Mouse (Mus musculus): ENCODE results near the gene Mtmr11. TPM values are rescaled to one million over a fixed set of nuclear protein-coding genes. Genes with fewer than 3 reads are reported as not detected.
"Not testable (repeated sequence)": the region's sequence is repeated elsewhere in the genome, so short reads cannot be mapped to it uniquely, and the experiment has no call there.

The Mtmr11 gene
- total and polyA plus RNA-seq, 3 experiments, result 2.7 TPM; not detected in 2

DNA sequence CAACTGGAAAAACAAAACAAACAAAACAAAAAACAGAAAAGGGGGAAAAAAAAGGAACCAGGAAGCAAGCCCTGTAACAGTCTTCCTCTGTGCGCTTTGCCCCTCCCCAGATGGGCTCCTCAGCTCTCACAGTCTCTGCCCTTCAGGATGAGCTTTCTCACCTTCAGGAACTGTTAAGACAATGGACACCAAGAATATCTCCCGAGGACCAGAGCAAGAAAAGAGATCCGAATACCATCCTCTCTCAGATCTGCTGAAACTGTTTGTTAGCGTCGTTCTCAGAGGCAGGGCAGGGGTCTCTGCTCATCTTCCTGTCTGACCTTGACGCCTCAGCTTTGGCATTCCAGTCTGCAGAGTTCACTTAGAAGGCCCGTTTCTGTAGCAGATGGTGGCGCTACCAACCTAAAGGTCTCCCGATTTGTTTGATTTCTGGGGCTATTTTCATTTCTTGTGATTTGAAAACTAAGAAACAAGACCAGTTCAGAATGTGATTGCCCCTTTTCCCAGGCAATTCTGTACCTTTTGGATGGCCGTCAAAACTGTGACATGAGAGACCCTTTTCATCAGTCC is 9.3 kb downstream of the Mtmr11 start:
- H3K9me3 ChIP-seq (replicated peaks), result no peaks in the 10 kb centered on the region
- ATAC-seq (ENCODE audit: extremely low read depth, insufficient number of reproducible peaks, low FRiP score, poor library complexity, severe bottlenecking) (no peak), DNase-seq (ENCODE audit: low spot score) (no peak)
- H3K36me3 ChIP-seq (replicated peaks), result peaks cover 53% of the 10 kb centered on the region
- H3K4me3 ChIP-seq (ENCODE audit: low read depth, low read length), result peak overlapping the region; percentile 94
- TF ChIP-seq POLR2AphosphoS5 (IDR thresholded peaks at IDR 0.05; ENCODE audit: insufficient replicate concordance, low read depth, low read length), result no peak
- H3K27me3 ChIP-seq (ENCODE audit: insufficient read depth, low read length), result no peaks in the 10 kb centered on the region
- H3K4me1 ChIP-seq (ENCODE audit: insufficient read depth, low read depth, low read length), result peaks cover 47% of the 10 kb centered on the region

DNA sequence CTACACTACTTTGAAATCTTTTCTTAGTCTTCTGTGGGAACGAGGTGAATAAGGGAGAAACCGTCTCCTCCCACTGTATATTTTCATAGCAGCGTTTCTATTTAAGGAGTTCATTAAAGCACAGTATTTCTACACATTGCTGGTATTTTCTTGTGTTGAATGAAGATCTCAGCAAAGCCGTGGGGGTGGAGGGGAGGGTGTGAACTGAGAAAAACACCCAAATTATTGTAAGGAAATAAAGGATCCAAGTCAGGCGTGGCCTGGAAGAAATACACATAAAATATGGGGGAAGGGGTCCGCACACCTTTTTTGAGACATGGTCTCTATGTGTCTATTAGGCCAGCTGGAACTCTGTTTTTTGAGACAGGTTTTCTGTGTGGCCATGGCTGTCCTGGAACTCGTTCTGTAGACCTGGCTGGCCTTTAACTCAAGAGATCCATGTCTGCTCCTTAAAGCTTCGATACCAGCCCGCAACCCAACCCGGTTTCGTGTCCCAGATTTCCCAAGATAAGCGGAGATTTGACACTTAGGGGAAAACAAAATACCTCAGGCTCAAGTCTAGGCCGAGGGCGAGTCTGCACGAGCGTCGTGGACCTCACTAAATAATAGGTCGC is 9.9 kb downstream of the Mtmr11 start:
- ATAC-seq (ENCODE audit: extremely low read depth, insufficient number of reproducible peaks, low FRiP score, poor library complexity, severe bottlenecking), result no peak; the same call in 1 of the 2 replicates
- peaks cover 53% of the 10 kb centered on the region for H3K4me1 ChIP-seq (ENCODE audit: insufficient read depth, low read depth, low read length)

DNA sequence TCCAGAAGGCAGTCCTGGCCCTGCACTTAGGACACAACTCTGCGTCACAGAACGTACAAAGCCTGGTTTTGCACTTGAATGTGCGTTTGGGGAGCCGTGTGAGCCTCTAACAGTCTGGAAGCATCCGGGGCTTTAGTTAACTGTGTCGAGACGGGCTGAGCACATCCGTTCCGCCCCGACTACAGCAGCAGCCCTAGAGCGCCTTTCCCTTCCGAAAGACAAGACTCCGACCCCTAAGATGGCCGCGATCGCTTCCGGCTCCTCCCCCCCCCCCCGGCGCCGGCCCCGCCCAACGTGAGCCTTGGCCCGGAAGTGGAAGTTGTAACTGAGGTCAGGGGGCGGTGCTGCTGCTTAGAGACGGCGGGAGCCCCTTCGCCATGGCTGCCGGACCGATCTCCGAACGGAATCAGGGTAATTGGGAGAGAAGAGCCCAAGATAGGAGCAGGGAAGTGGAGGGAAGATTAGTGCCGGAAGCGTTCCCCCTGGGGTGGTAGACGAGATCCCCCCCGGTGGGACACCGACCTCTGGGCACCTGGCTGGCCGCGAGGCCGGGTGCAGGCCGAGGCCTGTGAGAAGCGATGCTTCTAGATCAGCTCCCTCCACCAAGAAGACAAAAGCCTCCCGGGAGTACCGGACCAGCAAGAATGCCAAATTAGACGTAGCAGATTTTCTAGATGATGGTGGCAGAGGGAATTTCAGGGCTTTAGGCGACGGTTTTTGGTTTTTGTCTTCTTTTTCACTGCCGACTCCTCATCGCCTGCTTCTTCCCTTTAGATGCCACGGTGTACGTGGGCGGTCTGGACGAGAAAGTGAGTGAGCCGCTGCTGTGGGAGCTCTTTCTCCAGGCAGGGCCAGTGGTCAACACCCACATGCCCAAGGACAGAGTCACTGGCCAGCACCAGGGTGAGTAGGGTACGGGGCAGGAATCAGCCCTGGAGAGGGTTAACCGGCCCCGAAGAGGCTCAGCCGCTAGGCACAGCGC is 10.7 kb downstream of the Mtmr11 start, which contains the start of gene Sf3b4:
Sf3b4 (plus strand) TSS at position 136 of the 982 bp plus-strand sequence.
- H3K9me3 ChIP-seq (replicated peaks), result no peaks in the 10 kb centered on the region
- TF ChIP-seq TAL1 (conservative IDR thresholded peaks at IDR 0.05; ENCODE audit: low read depth, low read length) (no peak), GATA2 (IDR thresholded peaks at IDR 0.05; ENCODE audit: borderline replicate concordance, low read depth, low read length) (no peak), CTCF (IDR thresholded peaks at IDR 0.05; ENCODE audit: low read depth, low read length) (no peak), GATA1 (IDR thresholded peaks at IDR 0.05; ENCODE audit: borderline replicate concordance, low read length) (no peak), POLR2AphosphoS5 (IDR thresholded peaks at IDR 0.05; ENCODE audit: insufficient replicate concordance, low read depth, low read length) (no peak)
- H3K4me1 ChIP-seq (ENCODE audit: insufficient read depth, low read depth, low read length), result peaks cover 54% of the 10 kb centered on the region
- peak within 1 kb of the TSS; percentile 94 for H3K4me3 ChIP-seq (ENCODE audit: low read depth, low read length)
- H3K27me3 ChIP-seq (ENCODE audit: insufficient read depth, low read length), result no peaks in the 10 kb centered on the region
- peak; percentile 74 for ATAC-seq (ENCODE audit: extremely low read depth, insufficient number of reproducible peaks, low FRiP score, poor library complexity, severe bottlenecking)
- DNase-seq (ENCODE audit: low spot score), result peak; percentile 78
- peaks cover 64% of the 10 kb centered on the region for H3K36me3 ChIP-seq (replicated peaks)

More for the DNA sequence above, 9.9 kb downstream of the Mtmr11 start:
- no peaks in the 10 kb centered on the region for H3K27me3 ChIP-seq (ENCODE audit: insufficient read depth, low read length)
- peaks cover 59% of the 10 kb centered on the region for H3K36me3 ChIP-seq (replicated peaks)
- TF ChIP-seq TAL1 (conservative IDR thresholded peaks at IDR 0.05; ENCODE audit: low read depth, low read length) (no peak), GATA1 (IDR thresholded peaks at IDR 0.05; ENCODE audit: borderline replicate concordance, low read length) (no peak), POLR2AphosphoS5 (IDR thresholded peaks at IDR 0.05; ENCODE audit: insufficient replicate concordance, low read depth, low read length) (no peak), CTCF (IDR thresholded peaks at IDR 0.05; ENCODE audit: low read depth, low read length) (no peak), GATA2 (IDR thresholded peaks at IDR 0.05; ENCODE audit: borderline replicate concordance, low read depth, low read length) (no peak)
- no peak for DNase-seq (ENCODE audit: low spot score)
- H3K9me3 ChIP-seq (replicated peaks), result no peaks in the 10 kb centered on the region
- H3K4me3 ChIP-seq (ENCODE audit: low read depth, low read length), result peak overlapping the region; percentile 94

DNA sequence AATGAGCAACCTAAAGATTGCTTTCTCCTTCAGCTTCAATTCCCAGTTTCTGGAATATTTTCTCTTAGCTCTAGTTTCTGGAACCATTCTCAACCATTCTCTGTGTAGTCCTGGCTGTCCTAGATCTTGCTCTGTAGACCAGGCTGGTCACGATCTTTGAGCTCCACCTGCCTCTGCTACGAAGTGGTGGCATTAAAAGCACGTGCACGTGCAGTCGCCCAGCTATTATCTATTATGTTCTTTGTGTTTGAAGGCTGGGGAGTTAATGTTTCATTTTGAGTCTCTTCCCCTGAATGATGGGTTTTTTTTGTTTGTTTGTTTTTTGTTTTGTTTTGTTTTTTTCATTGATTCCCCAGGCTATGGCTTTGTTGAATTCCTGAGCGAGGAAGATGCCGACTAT is 11.4 kb downstream of the Mtmr11 start:
- peaks cover 67% of the 10 kb centered on the region for H3K36me3 ChIP-seq (replicated peaks)
- TF ChIP-seq GATA2 (IDR thresholded peaks at IDR 0.05; ENCODE audit: borderline replicate concordance, low read depth, low read length) (no peak), GATA1 (IDR thresholded peaks at IDR 0.05; ENCODE audit: borderline replicate concordance, low read length) (no peak), POLR2AphosphoS5 (IDR thresholded peaks at IDR 0.05; ENCODE audit: insufficient replicate concordance, low read depth, low read length) (no peak), CTCF (IDR thresholded peaks at IDR 0.05; ENCODE audit: low read depth, low read length) (no peak)
- DNase-seq (ENCODE audit: low spot score) (no peak), ATAC-seq (ENCODE audit: extremely low read depth, insufficient number of reproducible peaks, low FRiP score, poor library complexity, severe bottlenecking) (no peak)
- H3K9me3 ChIP-seq (replicated peaks), result no peaks in the 10 kb centered on the region
- no peaks in the 10 kb centered on the region for H3K27me3 ChIP-seq (ENCODE audit: insufficient read depth, low read length)
- H3K4me3 ChIP-seq (ENCODE audit: low read depth, low read length), result peak overlapping the region; percentile 94
- peaks cover 54% of the 10 kb centered on the region for H3K4me1 ChIP-seq (ENCODE audit: insufficient read depth, low read depth, low read length)

DNA sequence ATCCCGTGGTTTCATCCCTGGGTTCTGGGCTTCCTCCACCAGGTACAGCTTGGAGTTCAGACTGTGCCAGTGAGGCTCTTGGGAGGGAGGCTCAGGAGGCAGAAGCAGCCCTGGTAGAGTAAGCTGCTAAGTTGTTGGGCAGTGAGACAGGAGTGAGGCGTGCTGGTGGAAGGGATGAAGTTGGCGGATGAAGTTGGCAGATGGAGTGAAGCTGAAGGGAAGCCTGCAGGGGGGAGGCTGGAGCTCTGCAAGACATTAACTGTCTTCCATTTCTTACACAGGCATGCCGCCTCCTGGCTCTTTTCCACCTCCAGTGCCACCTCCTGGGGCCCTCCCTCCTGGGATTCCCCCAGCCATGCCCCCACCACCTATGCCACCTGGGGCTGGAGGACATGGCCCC is 12.2 kb downstream of the Mtmr11 start:
- ATAC-seq (ENCODE audit: extremely low read depth, insufficient number of reproducible peaks, low FRiP score, poor library complexity, severe bottlenecking); H3K27me3 ChIP-seq (ENCODE audit: insufficient read depth, low read length); H3K9me3 ChIP-seq (replicated peaks); DNase-seq (ENCODE audit: low spot score): not testable (repeated sequence)
- peak overlapping the region; percentile 71 for H3K4me3 ChIP-seq (ENCODE audit: low read depth, low read length)
- peaks cover 51% of the 10 kb centered on the region for H3K4me1 ChIP-seq (ENCODE audit: insufficient read depth, low read depth, low read length)
- H3K36me3 ChIP-seq (replicated peaks), result peaks cover 67% of the 10 kb centered on the region

DNA sequence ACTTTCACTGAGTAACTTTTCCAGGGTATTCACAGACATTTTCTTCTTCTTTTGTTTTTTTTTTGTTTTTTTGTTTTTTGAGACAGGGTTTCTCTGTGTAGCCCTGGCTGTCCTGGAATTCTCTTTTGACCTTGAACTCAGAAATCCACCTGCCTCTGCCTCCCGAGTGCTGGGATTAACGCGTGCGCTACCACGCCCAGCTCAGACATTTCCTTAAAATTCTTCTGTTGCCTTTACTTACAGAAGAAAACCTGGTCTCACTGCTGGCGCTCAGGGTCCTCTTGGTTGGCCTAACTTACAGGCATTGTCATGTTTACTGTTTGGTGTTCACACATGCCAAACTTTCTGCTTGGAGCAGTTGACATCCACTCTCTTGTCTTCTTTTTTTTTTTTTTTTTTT is 13.4 kb downstream of the Mtmr11 start:
- ATAC-seq (ENCODE audit: extremely low read depth, insufficient number of reproducible peaks, low FRiP score, poor library complexity, severe bottlenecking), result no peak
- no peak for TF ChIP-seq CTCF (IDR thresholded peaks at IDR 0.05; ENCODE audit: low read depth, low read length)
- H3K4me1 ChIP-seq (ENCODE audit: insufficient read depth, low read depth, low read length), result peaks cover 44% of the 10 kb centered on the region

More for the DNA sequence above, 13.4 kb downstream of the Mtmr11 start:
- DNase-seq (ENCODE audit: low spot score), result no peak
- H3K4me3 ChIP-seq (ENCODE audit: low read depth, low read length), result no peak overlapping the region; the same call in 1 of the 2 replicates
- H3K27me3 ChIP-seq (ENCODE audit: insufficient read depth, low read length), result no peaks in the 10 kb centered on the region
- H3K36me3 ChIP-seq (replicated peaks), result peaks cover 62% of the 10 kb centered on the region
- H3K9me3 ChIP-seq (replicated peaks), result no peaks in the 10 kb centered on the region
